Mouse (Mus musculus): ENCODE results near the gene Grm4.

DNA sequence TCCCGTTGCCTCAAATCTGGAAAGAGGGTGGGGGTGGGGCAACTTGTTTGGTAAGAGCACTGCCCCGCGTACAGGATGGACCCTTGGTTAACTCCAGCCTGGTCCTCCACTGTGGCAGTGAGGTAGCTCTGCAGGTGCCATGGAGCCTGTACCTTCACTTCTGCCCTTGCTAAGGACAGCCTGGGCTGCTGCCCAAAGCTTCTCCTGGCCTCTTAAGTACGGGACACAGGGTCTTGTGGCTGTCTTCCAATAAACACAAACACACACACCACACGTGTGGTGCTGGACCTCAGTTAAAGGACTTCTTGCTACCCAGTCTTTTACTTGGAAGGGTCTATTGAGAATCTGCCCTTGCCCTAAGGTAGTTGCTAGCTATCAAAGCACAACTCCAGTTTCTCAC is 37.6 kb upstream of the Grm4 start:
- no peak for TF ChIP-seq CTCF (IDR thresholded peaks at IDR 0.05; ENCODE audit: extremely low read depth, insufficient read depth, low read length)
- no peak for TF ChIP-seq POLR2A (IDR thresholded peaks at IDR 0.05; ENCODE audit: extremely low read depth, insufficient read depth, low read length)
